Mouse (Mus musculus) E14TG2a.4 (cell line): ENCODE results near the gene Klk1b11.
"Not testable (repeated sequence)": the region's sequence is repeated elsewhere in the genome, so short reads cannot be mapped to it uniquely, and the experiment has no call there.

ENCODE experiments used
- H3K27me3 ChIP-seq: 2 replicates; pipeline ENCODE4 v1.6.1; 2014; ENCODE audit warnings: low read length, control low read depth; ENCODE audit not compliant: insufficient read depth
- H3K36me3 ChIP-seq: 2 replicates; pipeline ENCODE4 v1.6.1; 2014; ENCODE audit warnings: low read length, control low read depth; ENCODE audit not compliant: insufficient read depth
- H3K4me1 ChIP-seq: replicated peaks from 2 replicates; pipeline ENCODE4 v1.6.1; 2014; ENCODE audit warnings: low read depth, low read length, control low read depth
- H3K4me3 ChIP-seq: replicated peaks from 2 replicates; pipeline ENCODE4 v1.5.1; 2014; ENCODE audit warnings: mild to moderate bottlenecking, low read length
- H3K9me3 ChIP-seq: 2 replicates; pipeline ENCODE4 v1.6.1; 2014; ENCODE audit warnings: low read length, control low read depth
- CTCF ChIP-seq: conservative IDR thresholded peaks from 2 replicates; pipeline ENCODE4 v1.5.1; 2014; ENCODE audit warnings: low read length
- NANOG ChIP-seq: IDR thresholded peaks from 2 replicates; pipeline ENCODE4 v1.6.1; 2014; ENCODE audit warnings: borderline replicate concordance, low read length, mixed read lengths
- POU5F1 ChIP-seq: IDR thresholded peaks from 2 replicates; pipeline ENCODE4 v1.6.1; 2014; ENCODE audit warnings: low read length, borderline replicate concordance

Klk1b11 gene

GRCm38 (mm10) chr7:43995577-43995976, at the start of gene Klk1b11:
Klk1b11 (plus strand) TSS chr7:43995877.
- not testable (repeated sequence) for H3K9me3 ChIP-seq, H3K27me3 ChIP-seq, H3K4me1 ChIP-seq, H3K4me3 ChIP-seq, H3K36me3 ChIP-seq

GRCm38 (mm10) chr7:43950364-43950763, 45.3 kb upstream of the Klk1b11 start, which contains the start of gene Klk1b8:
Klk1b8 (plus strand) TSS chr7:43950664.
- Histone ChIP-seq H3K4me1 (no peaks in the 10 kb centered on the region), H3K36me3 (no peaks in the 10 kb centered on the region), H3K27me3 (no peaks in the 10 kb centered on the region), H3K9me3 (peaks cover 33% of the 10 kb centered on the region), H3K4me3 (no peak within 1 kb of the TSS)
- no peak for TF ChIP-seq POU5F1
- no peak for TF ChIP-seq NANOG
- no peak for TF ChIP-seq CTCF

- H3K27me3 ChIP-seq, result no peaks in the 10 kb centered on the region
- H3K4me1 ChIP-seq, result no peaks in the 10 kb centered on the region
- H3K4me3 ChIP-seq, result no peak overlapping the region
- H3K9me3 ChIP-seq, result peaks cover 10% of the 10 kb centered on the region
- TF ChIP-seq NANOG (no peak), POU5F1 (no peak), CTCF (no peak)
- no peaks in the 10 kb centered on the region for H3K36me3 ChIP-seq
These were observed 43.0 kb upstream of the Klk1b11 start for GRCm38 (mm10) chr7:43952703-43953102.

GRCm38 (mm10) chr7:43966451-43966850, 29.2 kb upstream of the Klk1b11 start, which contains the start of gene Klk1b1:
Klk1b1 (plus strand) TSS chr7:43966751.
- Histone ChIP-seq H3K36me3 (no peaks in the 10 kb centered on the region), H3K27me3 (no peaks in the 10 kb centered on the region), H3K4me3 (no peak within 1 kb of the TSS), H3K4me1 (no peaks in the 10 kb centered on the region), H3K9me3 (no peaks in the 10 kb centered on the region)
- TF ChIP-seq NANOG (no peak), CTCF (no peak), POU5F1 (no peak)

GRCm38 (mm10) chr7:43967058-43967457, 28.6 kb upstream of the Klk1b11 start:
- H3K4me1 ChIP-seq, result no peaks in the 10 kb centered on the region
- no peaks in the 10 kb centered on the region for H3K27me3 ChIP-seq
- no peaks in the 10 kb centered on the region for H3K36me3 ChIP-seq
- no peaks in the 10 kb centered on the region for H3K9me3 ChIP-seq
- H3K4me3 ChIP-seq, result no peak overlapping the region
- no peak for TF ChIP-seq NANOG
- no peak for TF ChIP-seq CTCF
- no peak for TF ChIP-seq POU5F1

GRCm38 (mm10) chr7:43967612-43968011, 28.1 kb upstream of the Klk1b11 start:
- H3K27me3 ChIP-seq, result no peaks in the 10 kb centered on the region
- H3K4me1 ChIP-seq, result no peaks in the 10 kb centered on the region
- no peak for TF ChIP-seq POU5F1
- no peak for TF ChIP-seq CTCF
- no peak for TF ChIP-seq NANOG
- H3K9me3 ChIP-seq, result no peaks in the 10 kb centered on the region
- H3K4me3 ChIP-seq, result no peak overlapping the region
- H3K36me3 ChIP-seq, result no peaks in the 10 kb centered on the region

GRCm38 (mm10) chr7:43975761-43976160, 19.9 kb upstream of the Klk1b11 start, which contains the start of gene Klk1b9:
Klk1b9 (plus strand) TSS chr7:43976061.
- H3K4me1 ChIP-seq, H3K36me3 ChIP-seq, H3K4me3 ChIP-seq, H3K27me3 ChIP-seq: not testable (repeated sequence)
- peaks cover 13% of the 10 kb centered on the region for H3K9me3 ChIP-seq

- H3K4me3 ChIP-seq, result no peak overlapping the region
- H3K36me3 ChIP-seq, result no peaks in the 10 kb centered on the region
- TF ChIP-seq CTCF (no peak), NANOG (no peak), POU5F1 (no peak)
- no peaks in the 10 kb centered on the region for H3K27me3 ChIP-seq
- H3K4me1 ChIP-seq, result 0 out of 2 replicates have a peak, but pooled peaks cover 4% of the 10 kb centered on the region
- no peaks in the 10 kb centered on the region for H3K9me3 ChIP-seq
These were observed 10.0 kb upstream of the Klk1b11 start for GRCm38 (mm10) chr7:43985657-43986056.

- not testable (repeated sequence) for H3K27me3 ChIP-seq, H3K4me3 ChIP-seq, H3K4me1 ChIP-seq, H3K36me3 ChIP-seq, H3K9me3 ChIP-seq
These were observed 856 bp upstream of the Klk1b11 start for GRCm38 (mm10) chr7:43994821-43995220.

- Histone ChIP-seq H3K4me3 (no peak overlapping the region), H3K36me3 (no peaks in the 10 kb centered on the region), H3K4me1 (no peaks in the 10 kb centered on the region), H3K9me3 (no peaks in the 10 kb centered on the region), H3K27me3 (no peaks in the 10 kb centered on the region)
- TF ChIP-seq CTCF, result no peak
These were observed 9.2 kb downstream of the Klk1b11 start for GRCm38 (mm10) chr7:44004847-44005246.

- not testable (repeated sequence) for H3K4me1 ChIP-seq, H3K27me3 ChIP-seq, H3K9me3 ChIP-seq, H3K36me3 ChIP-seq, H3K4me3 ChIP-seq
These were observed 16.2 kb downstream of the Klk1b11 start, which contains the start of gene Klk1b26 for GRCm38 (mm10) chr7:44011868-44012267. Klk1b26 (plus strand) TSS chr7:44012168.

- not testable (repeated sequence) for H3K27me3 ChIP-seq, H3K4me3 ChIP-seq, H3K36me3 ChIP-seq, H3K4me1 ChIP-seq, H3K9me3 ChIP-seq
These were observed 19.0 kb downstream of the Klk1b11 start for GRCm38 (mm10) chr7:44014666-44015065.
